Mouse (Mus musculus) embryonic fibroblast, embryonic 13.5 days (primary cell): ENCODE results near the gene Mrpl57.

Experiments
- CTCF ChIP-seq: IDR thresholded peaks from 2 replicates; pipeline ENCODE4 v1.5.1; 2011; ENCODE audit warnings: mild to moderate bottlenecking, control low read depth, low read length, moderate library complexity, borderline replicate concordance; ENCODE audit not compliant: insufficient read depth
- POLR2A ChIP-seq: IDR thresholded peaks from 2 replicates; pipeline ENCODE4 v1.6.1; 2011; ENCODE audit warnings: low read depth, mild to moderate bottlenecking, control low read depth, low read length, moderate library complexity

- TF ChIP-seq CTCF (no peak), POLR2A (no peak)
These were observed 36.0 kb downstream of the Mrpl57 start for GRCm38 (mm10) chr14:57861987-57862412.
